Mouse (Mus musculus): ENCODE measurements around the gene Uchl4.
"Not testable (repeated sequence)": the region's sequence is repeated elsewhere in the genome, so short reads cannot be mapped to it uniquely, and the experiment has no call there.

Uchl4 gene

GRCm38 (mm10) chr9:64234768-64235435 is at the start of gene Uchl4:
Gene Uchl4, plus strand, starts transcription at chr9:64235201.
- peak; percentile 63 to 66 for DNase-seq

GRCm38 (mm10) chr9:64193879-64194278 is 41.1 kb upstream of the Uchl4 start:
- DNase-seq: no peak

GRCm38 (mm10) chr9:64195554-64195953 is 39.4 kb upstream of the Uchl4 start:
- DNase-seq: no peak

GRCm38 (mm10) chr9:64197524-64197923 is 37.5 kb upstream of the Uchl4 start:
- no peak for DNase-seq

GRCm38 (mm10) chr9:64198068-64198762 is 36.8 kb upstream of the Uchl4 start:
- DNase-seq: no peak

- DNase-seq: not testable (repeated sequence)
Measured at GRCm38 (mm10) chr9:64198763-64199418, 36.1 kb upstream of the Uchl4 start.

- peak; percentile 50 to 54 for DNase-seq
Measured at GRCm38 (mm10) chr9:64199897-64200296, 35.1 kb upstream of the Uchl4 start.

- DNase-seq: no peak
Measured at GRCm38 (mm10) chr9:64202331-64202730, 32.7 kb upstream of the Uchl4 start.

GRCm38 (mm10) chr9:64202866-64203265 is 32.1 kb upstream of the Uchl4 start:
- no peak for DNase-seq

- DNase-seq: peak; percentile 20 to 30
Measured at GRCm38 (mm10) chr9:64207509-64208084, 27.4 kb upstream of the Uchl4 start.

GRCm38 (mm10) chr9:64214452-64214851 is 20.5 kb upstream of the Uchl4 start:
- DNase-seq: no peak

GRCm38 (mm10) chr9:64216090-64216489 is 18.9 kb upstream of the Uchl4 start:
- DNase-seq: no peak

GRCm38 (mm10) chr9:64216641-64217040 is 18.4 kb upstream of the Uchl4 start:
- DNase-seq: no peak

GRCm38 (mm10) chr9:64217887-64218286 is 17.1 kb upstream of the Uchl4 start:
- no peak for DNase-seq

GRCm38 (mm10) chr9:64219305-64219704 is 15.7 kb upstream of the Uchl4 start:
- DNase-seq: no peak

- no peak for DNase-seq
Measured at GRCm38 (mm10) chr9:64219772-64220420, 15.1 kb upstream of the Uchl4 start.

- DNase-seq: no peak
Measured at GRCm38 (mm10) chr9:64220603-64221002, 14.4 kb upstream of the Uchl4 start.

GRCm38 (mm10) chr9:64221480-64221879 is 13.5 kb upstream of the Uchl4 start:
- no peak for DNase-seq

- DNase-seq: no peak
Measured at GRCm38 (mm10) chr9:64222098-64222497, 12.9 kb upstream of the Uchl4 start.

- DNase-seq: no peak
Measured at GRCm38 (mm10) chr9:64225805-64226204, 9.2 kb upstream of the Uchl4 start.

- DNase-seq: no peak
Measured at GRCm38 (mm10) chr9:64227736-64228135, 7.3 kb upstream of the Uchl4 start.

- no peak for DNase-seq
Measured at GRCm38 (mm10) chr9:64228972-64229371, 6.0 kb upstream of the Uchl4 start.

- DNase-seq: peak; percentile 28 to 43
Measured at GRCm38 (mm10) chr9:64231171-64231570, 3.8 kb upstream of the Uchl4 start.
